Mouse (Mus musculus) kidney, embryonic 15.5 days (tissue): ENCODE data around the gene Ccm2l. TPM values are rescaled to one million over a fixed set of nuclear protein-coding genes. Genes with fewer than 3 reads are reported as not detected.
A peak's percentile ranks its signal among the peaks of the same experiment; 100 is the strongest.

Source experiments
- ATAC-seq: fragments of 200-750 bp; cut with Nextera tagmentation; replicated peaks from 2 replicates; pipeline ENCODE4 v1.8.0; 2017; ENCODE audit warnings: moderate TSS enrichment; ENCODE audit not compliant: low FRiP score
- H3K27ac ChIP-seq: fragments of 300-500 bp; sonication (generic); 2 replicates; pipeline ENCODE4 v1.5.1; 2015; ENCODE audit warnings: mild to moderate bottlenecking, inconsistent platforms
- H3K27me3 ChIP-seq: fragments of 300-500 bp; sonication (generic); 2 replicates; pipeline ENCODE4 v1.6.1; 2015; ENCODE audit warnings: inconsistent platforms
- H3K36me3 ChIP-seq: fragments of 300-500 bp; sonication (generic); 2 replicates; pipeline ENCODE4 v1.6.1; 2015; ENCODE audit warnings: inconsistent platforms
- H3K4me1 ChIP-seq: fragments of 300-500 bp; sonication (generic); 2 replicates; pipeline ENCODE4 v1.6.1; 2015; ENCODE audit warnings: inconsistent platforms
- H3K4me2 ChIP-seq: fragments of 300-500 bp; sonication (generic); 2 replicates; pipeline ENCODE4 v1.6.1; 2015; ENCODE audit warnings: moderate library complexity, mild to moderate bottlenecking, inconsistent platforms
- H3K4me3 ChIP-seq: fragments of 300-500 bp; sonication (generic); replicated peaks from 2 replicates; pipeline ENCODE4 v1.5.1; 2015; ENCODE audit warnings: mild to moderate bottlenecking, inconsistent platforms
- H3K9ac ChIP-seq: fragments of 300-500 bp; sonication (generic); 2 replicates; pipeline ENCODE4 v1.6.1; 2015; ENCODE audit warnings: mild to moderate bottlenecking, inconsistent platforms
- H3K9me3 ChIP-seq: fragments of 300-500 bp; sonication (generic); replicated peaks from 2 replicates; pipeline ENCODE4 v1.6.1; 2016; ENCODE audit warnings: inconsistent platforms
- WGBS: fragments of 180-500 bp; shearing (Covaris S2); methylation state at CpG from one replicate; pipeline ENCODE4 v1.1.7; 2015; ENCODE audit warnings: mixed read lengths; 5-methylcytosine and 5-hydroxymethylcytosine counted together
- polyA plus RNA-seq: library from polyadenylated mRNA; unstranded; fragments of >200 nt; fragmentation: Nextera tagmentation; extraction: Ambion mirVana; gene quantifications from 2 replicates; pipeline ENCODE4 v1.2.1, GENCODE M21; 2015

The Ccm2l gene
- polyA plus RNA-seq = 3.5 and 3.6 TPM in 2 replicates

- H3K4me2 ChIP-seq = peak within 1 kb of the TSS; percentile 33
- WGBS = 47% methylated on average over 12 of the region's 12 CpGs
- peak within 1 kb of the TSS; percentile 37 for H3K27ac ChIP-seq
- no peaks in the 10 kb centered on the region for H3K36me3 ChIP-seq
- H3K9ac ChIP-seq = no peak within 1 kb of the TSS; the same call in 1 of the 2 replicates
- H3K9me3 ChIP-seq = no peaks in the 10 kb centered on the region
- ATAC-seq = no peak
- 0 out of 2 replicates have a peak, but pooled peaks cover 3% of the 10 kb centered on the region for H3K4me1 ChIP-seq
- peak within 1 kb of the TSS; percentile 19 for H3K4me3 ChIP-seq
- H3K27me3 ChIP-seq = peaks cover 46% of the 10 kb centered on the region
Observed at GRCm38 (mm10) chr2:153065747-153066508, at the start of gene Ccm2l. Ccm2l (plus strand) TSS chr2:153065955.

- Histone ChIP-seq H3K4me2 (no peak overlapping the region), H3K4me3 (no peak overlapping the region), H3K27me3 (peaks cover 13% of the 10 kb centered on the region; the same call in 1 of the 2 replicates), H3K36me3 (peaks cover 19% of the 10 kb centered on the region), H3K9ac (no peak overlapping the region), H3K9me3 (no peaks in the 10 kb centered on the region), H3K4me1 (peaks cover 9% of the 10 kb centered on the region), H3K27ac (no peak overlapping the region)
- 43% methylated on average over 5 of the region's 5 CpGs for WGBS
- ATAC-seq = no peak
Observed at GRCm38 (mm10) chr2:153016786-153017185, 49.0 kb upstream of the Ccm2l start.

GRCm38 (mm10) chr2:153019355-153019754 is 46.4 kb upstream of the Ccm2l start:
- Histone ChIP-seq H3K36me3 (no peaks in the 10 kb centered on the region), H3K4me2 (no peak overlapping the region), H3K4me3 (no peak overlapping the region), H3K9me3 (no peaks in the 10 kb centered on the region), H3K9ac (no peak overlapping the region), H3K4me1 (peaks cover 3% of the 10 kb centered on the region), H3K27ac (no peak overlapping the region), H3K27me3 (peaks cover 17% of the 10 kb centered on the region; the same call in 1 of the 2 replicates)
- WGBS = 90% methylated on average over 3 of the region's 3 CpGs
- no peak for ATAC-seq

- Histone ChIP-seq H3K36me3 (no peaks in the 10 kb centered on the region), H3K27ac (no peak overlapping the region), H3K27me3 (peaks cover 26% of the 10 kb centered on the region; the same call in 1 of the 2 replicates), H3K4me2 (no peak overlapping the region), H3K4me1 (no peaks in the 10 kb centered on the region), H3K9me3 (no peaks in the 10 kb centered on the region), H3K9ac (no peak overlapping the region), H3K4me3 (no peak overlapping the region)
- WGBS = 83% methylated on average over 3 of the region's 3 CpGs
- no peak for ATAC-seq
Observed at GRCm38 (mm10) chr2:153021163-153021562, 44.6 kb upstream of the Ccm2l start.

GRCm38 (mm10) chr2:153022855-153023254 is 42.9 kb upstream of the Ccm2l start:
- H3K36me3 ChIP-seq = no peaks in the 10 kb centered on the region
- H3K9me3 ChIP-seq = no peaks in the 10 kb centered on the region
- 47% methylated on average over 4 of the region's 4 CpGs for WGBS
- ATAC-seq = no peak
- H3K4me2 ChIP-seq = no peak overlapping the region
- no peak overlapping the region for H3K9ac ChIP-seq
- no peak overlapping the region for H3K27ac ChIP-seq
- H3K4me1 ChIP-seq = no peaks in the 10 kb centered on the region
- H3K27me3 ChIP-seq = peaks cover 34% of the 10 kb centered on the region
- no peak overlapping the region for H3K4me3 ChIP-seq

GRCm38 (mm10) chr2:153026052-153026451 is 39.7 kb upstream of the Ccm2l start:
- 82% methylated on average over 7 of the region's 7 CpGs for WGBS
- Histone ChIP-seq H3K9me3 (no peaks in the 10 kb centered on the region), H3K4me2 (no peak overlapping the region), H3K4me1 (no peaks in the 10 kb centered on the region), H3K27me3 (peaks cover 56% of the 10 kb centered on the region), H3K27ac (no peak overlapping the region), H3K4me3 (no peak overlapping the region), H3K9ac (no peak overlapping the region), H3K36me3 (no peaks in the 10 kb centered on the region)
- no peak for ATAC-seq

GRCm38 (mm10) chr2:153027501-153027900 is 38.3 kb upstream of the Ccm2l start:
- no peaks in the 10 kb centered on the region for H3K36me3 ChIP-seq
- H3K9ac ChIP-seq = no peak overlapping the region
- H3K27me3 ChIP-seq = peaks cover 70% of the 10 kb centered on the region
- peaks cover 11% of the 10 kb centered on the region for H3K4me1 ChIP-seq
- H3K9me3 ChIP-seq = no peaks in the 10 kb centered on the region
- no peak for ATAC-seq
- 52% methylated on average over 4 of the region's 4 CpGs for WGBS
- H3K4me2 ChIP-seq = no peak overlapping the region
- H3K27ac ChIP-seq = no peak overlapping the region
- H3K4me3 ChIP-seq = no peak overlapping the region

GRCm38 (mm10) chr2:153030422-153030821 is 35.3 kb upstream of the Ccm2l start:
- H3K36me3 ChIP-seq = no peaks in the 10 kb centered on the region
- H3K27ac ChIP-seq = no peak overlapping the region
- peaks cover 12% of the 10 kb centered on the region for H3K4me1 ChIP-seq
- no peak overlapping the region for H3K4me3 ChIP-seq
- no peak overlapping the region for H3K4me2 ChIP-seq
- no peak overlapping the region for H3K9ac ChIP-seq
- H3K27me3 ChIP-seq = peaks cover 81% of the 10 kb centered on the region
- H3K9me3 ChIP-seq = no peaks in the 10 kb centered on the region
- WGBS = 18% methylated on average over 4 of the region's 4 CpGs
- ATAC-seq = no peak

GRCm38 (mm10) chr2:153031126-153032082 is 34.4 kb upstream of the Ccm2l start, which contains the start of gene Xkr7:
Xkr7 (plus strand) TSS chr2:153031852.
- no peaks in the 10 kb centered on the region for H3K36me3 ChIP-seq
- peak within 1 kb of the TSS; percentile 50 for H3K4me3 ChIP-seq
- H3K27ac ChIP-seq = no peak within 1 kb of the TSS
- no peaks in the 10 kb centered on the region for H3K9me3 ChIP-seq
- H3K9ac ChIP-seq = no peak within 1 kb of the TSS
- ATAC-seq = peak; percentile 66
- under 1% methylated on average over 53 of the region's 54 CpGs for WGBS
- peaks cover 77% of the 10 kb centered on the region for H3K27me3 ChIP-seq
- H3K4me1 ChIP-seq = peaks cover 12% of the 10 kb centered on the region
- H3K4me2 ChIP-seq = peak within 1 kb of the TSS; percentile 93

GRCm38 (mm10) chr2:153032083-153032842 is 33.5 kb upstream of the Ccm2l start:
- ATAC-seq = peak; percentile 87
- no peaks in the 10 kb centered on the region for H3K9me3 ChIP-seq
- H3K27me3 ChIP-seq = peaks cover 70% of the 10 kb centered on the region
- peaks cover 12% of the 10 kb centered on the region for H3K4me1 ChIP-seq
- peak overlapping the region; percentile 50 for H3K4me3 ChIP-seq
- H3K9ac ChIP-seq = no peak overlapping the region
- 1% methylated on average over 44 of the region's 58 CpGs for WGBS
- peak overlapping the region; percentile 93 for H3K4me2 ChIP-seq
- no peak overlapping the region for H3K27ac ChIP-seq
- H3K36me3 ChIP-seq = no peaks in the 10 kb centered on the region

GRCm38 (mm10) chr2:153032973-153033372 is 32.8 kb upstream of the Ccm2l start:
- Histone ChIP-seq H3K4me1 (peaks cover 12% of the 10 kb centered on the region), H3K27ac (no peak overlapping the region), H3K4me3 (no peak overlapping the region), H3K9ac (no peak overlapping the region), H3K4me2 (no peak overlapping the region), H3K9me3 (no peaks in the 10 kb centered on the region), H3K27me3 (peaks cover 63% of the 10 kb centered on the region), H3K36me3 (no peaks in the 10 kb centered on the region)
- WGBS = 13% methylated on average over 4 of the region's 4 CpGs
- ATAC-seq = no peak
